8 mouse cellular contexts compared by ENCODE assay signal in genomic region chr12:54545821-54546608, GRCm38 (mm10).
DNase-seq lines count a peak whose midpoint lies in the region; ATAC-seq and TF ChIP-seq lines count a peak whose summit lies in the region.

No protein-coding gene starts in this region.

- no peak overlapping the region for H3K4me3 ChIP-seq in heart, adult 2 months
- H3K4me3 ChIP-seq in heart, embryonic 11.5 days (ENCODE audit: low read depth, low read length), result no peak overlapping the region
- no peak overlapping the region for H3K4me3 ChIP-seq in intestine, embryonic 14.5 days (ENCODE audit: low read depth, low read length)
- H3K4me3 ChIP-seq in midbrain, embryonic 12.5 days, result no peak overlapping the region
- no peak overlapping the region for H3K4me3 ChIP-seq in spleen, adult 2 months (ENCODE audit: extremely low read depth, insufficient read depth, insufficient read length)

- DNase-seq in heart, adult 2 months, result peak; percentile 52 to 61
- peak; percentile 41 to 68 for DNase-seq in cerebellum, postnatal 25 days
- peak; percentile 72 for DNase-seq in gastrocnemius, adult 18-20 months (ENCODE audit: low spot score)
- peak; percentile 96 for DNase-seq in intestine, embryonic 14.5 days (ENCODE audit: low spot score)
- DNase-seq in left cerebral cortex, adult 8-10 months (ENCODE audit: low spot score in 2 of 2), result peak; percentile 18 to 21
- DNase-seq in spleen, adult 2 months (ENCODE audit: low read depth in 1 of 2, low spot score in 2 of 2), result peak in 1 of 2 experiments; percentile 33

- peak; percentile 83 for TF ChIP-seq CTCF in heart, adult 2 months (IDR thresholded peaks at IDR 0.05)
- peak; percentile 49; the same call in 1 of the 2 replicates for TF ChIP-seq CTCF in spleen, adult 2 months (IDR thresholded peaks at IDR 0.05; ENCODE audit: extremely low read depth, insufficient read depth, insufficient read length, insufficient replicate concordance)

- H3K4me2 ChIP-seq in heart, embryonic 11.5 days, result no peak overlapping the region
- peak overlapping the region; percentile 30 for H3K4me2 ChIP-seq in intestine, embryonic 14.5 days (ENCODE audit: low read length)
- H3K4me2 ChIP-seq in midbrain, embryonic 12.5 days (replicated peaks), result peak overlapping the region; percentile 33

- H3K9me3 ChIP-seq in heart, embryonic 11.5 days (replicated peaks; ENCODE audit: control insufficient read depth, low read length), result no peaks in the 10 kb centered on the region
- H3K9me3 ChIP-seq in intestine, embryonic 14.5 days (ENCODE audit: control insufficient read depth, low read length), result peaks cover 7% of the 10 kb centered on the region; the same call in 1 of the 2 replicates
- H3K9me3 ChIP-seq in midbrain, embryonic 12.5 days, result peaks cover 3% of the 10 kb centered on the region; the same call in 1 of the 2 replicates

- no peak overlapping the region for H3K27ac ChIP-seq in heart, adult 2 months
- no peak overlapping the region for H3K27ac ChIP-seq in heart, embryonic 11.5 days (ENCODE audit: low read depth, low read length)
- peak overlapping the region; percentile 47 for H3K27ac ChIP-seq in intestine, embryonic 14.5 days (ENCODE audit: low read depth)
- H3K27ac ChIP-seq in midbrain, embryonic 12.5 days (replicated peaks), result 0 out of 2 replicates have a peak overlapping the region, but pooled peaks have one; percentile 25
- no peak overlapping the region for H3K27ac ChIP-seq in spleen, adult 2 months (ENCODE audit: insufficient read depth, low read length)

- TF ChIP-seq POLR2A in heart, adult 2 months (IDR thresholded peaks at IDR 0.05; ENCODE audit: insufficient read depth, low read depth, low read length), result no peak
- no peak for TF ChIP-seq POLR2A in spleen, adult 2 months (IDR thresholded peaks at IDR 0.05; ENCODE audit: low read depth, low read length)

- H3K4me1 ChIP-seq in heart, adult 2 months (ENCODE audit: control insufficient read depth, insufficient read depth, low read length), result no peaks in the 10 kb centered on the region
- H3K4me1 ChIP-seq in heart, embryonic 11.5 days (ENCODE audit: control insufficient read depth, insufficient read depth, low read length), result no peaks in the 10 kb centered on the region
- H3K4me1 ChIP-seq in intestine, embryonic 14.5 days (replicated peaks; ENCODE audit: control insufficient read depth, insufficient read depth, low read length), result peaks cover 6% of the 10 kb centered on the region
- peaks cover 10% of the 10 kb centered on the region for H3K4me1 ChIP-seq in midbrain, embryonic 12.5 days
- H3K4me1 ChIP-seq in spleen, adult 2 months (ENCODE audit: control insufficient read depth, insufficient read depth, insufficient read length), result no peaks in the 10 kb centered on the region

- 35% methylated on average over 16 of the region's 16 CpGs for WGBS in heart, adult 2 months
- WGBS in heart, embryonic 11.5 days (ENCODE audit: insufficient replicate concordance), result 43% methylated on average over 16 of the region's 16 CpGs
- WGBS in intestine, embryonic 14.5 days, result 37% methylated on average over 16 of the region's 16 CpGs
- 40% methylated on average over 16 of the region's 16 CpGs for WGBS in midbrain, embryonic 12.5 days
- WGBS in spleen, adult 2 months, result 47% methylated on average over 16 of the region's 16 CpGs

- intact Hi-C loops in heart, adult 2 months (cut with DNase I), result loop anchor here (2.0 to 5.0 kb wide), 4 partner anchors 59 to 447 kb away; partner anchors contain the start of gene Egln3

- no peaks in the 10 kb centered on the region for H3K36me3 ChIP-seq in heart, adult 2 months (ENCODE audit: control insufficient read depth, insufficient read depth, low read length)
- no peaks in the 10 kb centered on the region for H3K36me3 ChIP-seq in heart, embryonic 11.5 days (ENCODE audit: control insufficient read depth, insufficient read depth, low read length)
- no peaks in the 10 kb centered on the region for H3K36me3 ChIP-seq in intestine, embryonic 14.5 days (ENCODE audit: control insufficient read depth, insufficient read depth, low read length)
- H3K36me3 ChIP-seq in midbrain, embryonic 12.5 days, result no peaks in the 10 kb centered on the region
- H3K36me3 ChIP-seq in spleen, adult 2 months (ENCODE audit: control insufficient read depth, insufficient read depth, low read length), result no peaks in the 10 kb centered on the region

- no peaks in the 10 kb centered on the region for H3K27me3 ChIP-seq in heart, adult 2 months (ENCODE audit: control insufficient read depth, insufficient read depth, low read length)
- H3K27me3 ChIP-seq in heart, embryonic 11.5 days (ENCODE audit: control insufficient read depth, insufficient read depth, low read length), result no peaks in the 10 kb centered on the region
- no peaks in the 10 kb centered on the region for H3K27me3 ChIP-seq in intestine, embryonic 14.5 days (replicated peaks; ENCODE audit: control insufficient read depth, insufficient read depth, low read length)
- H3K27me3 ChIP-seq in midbrain, embryonic 12.5 days, result no peaks in the 10 kb centered on the region
- no peaks in the 10 kb centered on the region for H3K27me3 ChIP-seq in spleen, adult 2 months (ENCODE audit: control insufficient read depth, insufficient read depth, low read length)

- H3K9ac ChIP-seq in heart, adult 2 months (ENCODE audit: low read depth, low read length), result no peak overlapping the region
- no peak overlapping the region for H3K9ac ChIP-seq in heart, embryonic 11.5 days (ENCODE audit: low read depth, low read length)
- H3K9ac ChIP-seq in intestine, embryonic 14.5 days (ENCODE audit: low read length), result no peak overlapping the region
- no peak overlapping the region for H3K9ac ChIP-seq in midbrain, embryonic 12.5 days (replicated peaks)

- no peak for ATAC-seq in heart, embryonic 11.5 days (replicated peaks; ENCODE audit: insufficient number of reproducible peaks, low FRiP score, low TSS enrichment)
- ATAC-seq in intestine, embryonic 14.5 days (replicated peaks; ENCODE audit: low FRiP score, low TSS enrichment, low read depth), result no peak
- ATAC-seq in midbrain, embryonic 12.5 days (ENCODE audit: low FRiP score, low read depth), result peak; percentile 38; the same call in 1 of the 2 replicates

- H3K79me2 ChIP-seq in heart, adult 2 months (replicated peaks; ENCODE audit: control insufficient read depth, insufficient read depth, low read length), result no peaks in the 10 kb centered on the region

- TF ChIP-seq EP300 in heart, adult 2 months (IDR thresholded peaks at IDR 0.05; ENCODE audit: insufficient read depth, low read depth, low read length), result peak; percentile 69

Comparison
In these comparisons a context has a peak if more than half of its experiments do, and no peak if none do; other contexts are left out.
1. H3K27ac ChIP-seq: peak in intestine, embryonic 14.5 days (single experiment) and midbrain, embryonic 12.5 days (single experiment); none in heart, adult 2 months (single experiment), heart, embryonic 11.5 days (single experiment) and spleen, adult 2 months (single experiment).